Mouse (Mus musculus) urinary bladder, postnatal 25 days (tissue): ENCODE results near the gene Ccdc85c.

Experiments
- DNase-seq: peaks from one replicate; pipeline ENCODE4 v3.0.0; 2022; ENCODE audit warnings: low spot score

Gene Ccdc85c

DNA sequence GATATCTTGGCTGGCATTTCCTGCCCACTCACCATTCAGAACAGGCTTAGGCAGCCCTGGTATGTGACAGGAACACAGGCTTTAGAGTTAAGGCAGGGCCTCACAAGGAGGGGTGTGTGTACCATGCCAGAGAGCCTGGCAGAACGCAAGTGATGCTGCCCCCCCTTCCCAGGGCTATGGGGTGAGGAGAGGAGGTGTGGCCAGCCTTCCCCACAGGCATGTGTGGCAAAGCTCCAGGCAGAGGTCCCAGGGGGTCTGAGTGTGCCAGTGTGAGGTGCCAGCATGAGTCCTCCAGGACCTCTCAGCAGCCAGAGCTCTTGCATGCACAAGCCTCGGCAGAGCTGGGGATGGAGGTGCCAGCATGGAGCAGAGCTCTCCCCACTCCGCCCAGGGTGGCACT lies 19.4 kb upstream of the Ccdc85c start:
- DNase-seq, result peak; percentile 34

- peak; percentile 62 for DNase-seq
Measured at GRCm38 (mm10) chr12:108292957-108293356, 17.7 kb upstream of the Ccdc85c start.

DNA sequence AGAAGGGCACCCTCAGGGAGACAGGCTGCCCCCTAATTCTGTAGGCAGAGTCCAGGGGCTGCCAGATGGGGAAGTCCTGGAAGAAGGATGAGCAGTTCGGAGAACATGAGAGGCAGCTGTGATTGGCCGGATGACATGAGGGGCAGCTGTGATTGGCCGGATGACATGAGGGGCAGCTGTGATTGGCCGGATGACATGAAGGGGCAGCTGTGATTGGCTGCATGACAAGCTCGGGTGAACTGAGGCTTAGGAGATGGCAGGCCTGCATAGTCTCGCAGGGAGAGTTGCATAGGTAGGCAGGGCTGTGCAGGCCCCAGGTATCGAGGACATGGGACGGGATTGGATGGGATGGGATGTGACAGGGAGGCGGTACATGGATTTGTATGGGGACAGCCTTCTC lies 17.2 kb upstream of the Ccdc85c start:
- no peak for DNase-seq

DNA sequence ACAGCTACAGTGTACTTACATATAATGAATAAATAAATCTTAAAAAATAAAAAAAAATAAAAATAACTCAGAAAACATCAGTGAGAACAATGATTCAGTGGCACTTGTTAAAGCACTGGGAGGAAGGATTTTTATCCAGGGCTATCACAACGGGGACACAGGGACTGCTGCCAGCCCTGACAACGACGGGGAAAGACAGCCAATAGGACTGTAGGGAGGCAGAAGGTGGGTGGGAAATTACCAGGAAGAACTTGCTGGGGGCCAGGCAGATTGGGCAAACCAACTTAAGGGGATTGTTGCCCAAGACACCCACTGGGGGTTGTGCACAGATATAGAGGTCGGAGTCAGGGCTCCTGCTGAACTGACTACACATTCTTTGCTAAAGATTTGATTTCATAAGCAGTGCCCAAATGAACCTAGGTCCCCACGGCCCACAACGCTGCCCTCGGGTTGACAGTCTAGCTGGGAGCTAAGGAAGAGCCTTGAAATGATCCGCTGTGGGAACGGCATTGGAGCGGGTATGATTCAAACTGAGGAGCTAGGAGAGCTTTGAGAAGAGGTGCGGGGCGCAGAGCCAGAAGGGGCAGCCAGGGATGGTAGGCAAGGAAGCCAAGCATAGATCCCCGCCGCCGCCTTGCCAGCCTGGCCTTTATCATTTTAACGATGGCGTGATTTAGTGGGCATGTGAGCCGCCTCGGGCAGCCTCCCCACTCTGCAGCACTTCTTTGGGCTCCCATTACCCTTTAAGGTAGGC lies 13.1 kb upstream of the Ccdc85c start:
- no peak for DNase-seq

- no peak for DNase-seq
Measured at GRCm38 (mm10) chr12:108287011-108287410, 11.8 kb upstream of the Ccdc85c start.

- no peak for DNase-seq
Measured at GRCm38 (mm10) chr12:108286381-108286780, 11.2 kb upstream of the Ccdc85c start.

DNA sequence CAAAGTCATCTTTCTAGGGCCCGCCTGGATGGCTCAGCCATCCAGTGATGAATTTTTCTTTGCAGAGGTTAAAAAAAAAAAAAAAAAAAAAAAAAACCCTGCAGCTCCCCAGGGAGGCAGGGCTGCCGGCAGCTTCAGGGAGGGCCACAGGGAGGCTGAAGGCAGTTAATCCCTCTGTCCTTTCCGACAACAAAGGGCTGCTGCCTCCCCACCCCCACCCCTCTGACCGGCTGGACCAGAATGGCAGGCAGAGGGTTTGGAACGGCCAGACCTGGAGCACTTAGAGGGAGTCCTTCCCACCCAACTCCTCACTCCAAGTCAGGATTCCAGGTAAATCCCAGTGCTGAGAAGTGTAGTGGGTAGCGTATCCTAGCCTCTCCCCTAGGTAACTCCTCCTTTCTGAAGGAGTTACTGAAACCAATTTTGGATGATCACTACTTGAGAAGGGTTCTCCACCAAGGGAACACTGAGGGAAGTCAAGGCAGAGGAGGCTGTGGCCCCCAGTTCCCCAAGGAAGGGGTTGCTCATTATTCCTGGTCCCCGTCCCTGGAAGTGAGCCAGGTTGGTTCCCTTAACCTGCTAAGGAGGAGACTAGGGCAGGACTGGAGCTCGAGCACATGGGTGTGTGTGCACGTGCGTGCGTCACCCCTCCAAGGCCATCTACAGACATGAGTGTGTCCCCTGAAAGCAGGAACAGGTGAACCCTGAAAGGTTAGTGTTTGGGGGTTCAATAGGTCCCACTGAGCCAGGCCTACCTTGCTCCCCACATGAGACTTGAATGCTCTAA lies 10.2 kb upstream of the Ccdc85c start:
- no peak for DNase-seq

DNA sequence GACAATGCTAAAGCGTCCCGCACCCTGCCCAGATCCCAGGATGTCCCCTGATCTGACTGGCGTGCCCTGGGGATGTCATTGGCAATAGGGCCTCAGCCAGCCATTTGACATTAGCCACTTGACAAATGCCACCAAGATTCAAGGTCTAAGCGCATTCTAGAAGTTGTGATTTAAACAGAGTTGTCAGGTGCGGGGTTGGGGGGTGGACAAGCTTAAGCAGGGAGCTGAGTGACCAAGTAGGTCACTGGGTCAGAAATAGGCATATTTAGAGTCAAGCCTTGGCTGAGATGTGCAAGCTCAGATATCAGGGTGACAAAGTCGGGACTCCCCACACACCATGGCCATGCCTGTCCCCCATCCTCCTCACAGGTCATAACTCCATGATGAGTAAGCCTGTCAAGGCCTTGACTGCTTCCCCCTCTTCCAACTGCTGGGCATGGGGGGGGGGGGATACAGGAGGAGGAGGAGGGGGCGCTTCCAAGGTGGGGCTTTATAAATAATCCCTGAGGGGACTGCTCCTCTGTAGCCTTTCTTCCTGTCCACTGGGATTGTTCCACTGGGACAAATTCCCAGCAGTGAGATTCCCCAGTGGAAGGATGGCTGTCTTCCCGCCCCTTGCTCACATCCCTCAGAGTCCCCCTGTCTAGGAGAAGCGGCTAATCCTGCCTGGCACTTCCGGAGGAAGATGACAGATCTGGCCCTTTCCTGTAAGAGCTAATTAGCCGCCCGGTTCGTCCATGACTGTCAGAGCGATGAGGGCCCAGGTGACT lies 9.4 kb upstream of the Ccdc85c start:
- DNase-seq, result no peak

DNA sequence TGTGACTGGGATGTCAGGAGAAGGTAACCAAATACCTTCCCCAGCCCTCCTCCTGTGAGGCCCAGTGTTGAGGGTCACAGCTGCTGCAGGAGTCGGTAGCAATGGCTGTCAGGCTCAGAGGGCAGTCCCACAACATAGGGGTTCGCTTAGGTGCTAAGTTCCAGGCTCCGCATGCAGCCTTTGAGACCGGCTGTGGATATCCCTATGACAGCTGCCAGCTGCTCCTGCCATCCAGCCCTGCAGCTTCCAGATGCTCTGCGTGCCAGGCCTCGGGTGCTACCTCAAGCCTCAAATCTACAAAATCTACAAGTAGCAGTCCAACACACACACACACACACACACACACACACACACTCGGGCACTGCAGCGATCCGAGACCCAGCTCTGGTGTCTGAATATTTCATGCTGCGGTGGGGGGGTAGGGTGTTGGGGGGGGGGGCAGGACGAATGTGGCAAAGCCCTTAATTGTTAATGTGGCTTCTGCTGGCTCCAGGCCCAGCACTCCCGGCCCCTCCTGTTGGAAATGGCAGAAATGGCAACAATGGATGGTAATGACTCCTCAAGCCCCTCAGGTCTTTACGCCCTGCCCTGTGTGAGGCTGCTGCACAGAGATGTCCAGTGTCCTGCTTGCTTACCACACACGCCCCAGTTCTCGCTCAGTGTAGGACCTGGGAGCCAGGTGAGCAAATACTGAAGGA lies 3.1 kb upstream of the Ccdc85c start:
- no peak for DNase-seq

- no peak for DNase-seq
Measured at GRCm38 (mm10) chr12:108277341-108277841, 2.2 kb upstream of the Ccdc85c start.

DNA sequence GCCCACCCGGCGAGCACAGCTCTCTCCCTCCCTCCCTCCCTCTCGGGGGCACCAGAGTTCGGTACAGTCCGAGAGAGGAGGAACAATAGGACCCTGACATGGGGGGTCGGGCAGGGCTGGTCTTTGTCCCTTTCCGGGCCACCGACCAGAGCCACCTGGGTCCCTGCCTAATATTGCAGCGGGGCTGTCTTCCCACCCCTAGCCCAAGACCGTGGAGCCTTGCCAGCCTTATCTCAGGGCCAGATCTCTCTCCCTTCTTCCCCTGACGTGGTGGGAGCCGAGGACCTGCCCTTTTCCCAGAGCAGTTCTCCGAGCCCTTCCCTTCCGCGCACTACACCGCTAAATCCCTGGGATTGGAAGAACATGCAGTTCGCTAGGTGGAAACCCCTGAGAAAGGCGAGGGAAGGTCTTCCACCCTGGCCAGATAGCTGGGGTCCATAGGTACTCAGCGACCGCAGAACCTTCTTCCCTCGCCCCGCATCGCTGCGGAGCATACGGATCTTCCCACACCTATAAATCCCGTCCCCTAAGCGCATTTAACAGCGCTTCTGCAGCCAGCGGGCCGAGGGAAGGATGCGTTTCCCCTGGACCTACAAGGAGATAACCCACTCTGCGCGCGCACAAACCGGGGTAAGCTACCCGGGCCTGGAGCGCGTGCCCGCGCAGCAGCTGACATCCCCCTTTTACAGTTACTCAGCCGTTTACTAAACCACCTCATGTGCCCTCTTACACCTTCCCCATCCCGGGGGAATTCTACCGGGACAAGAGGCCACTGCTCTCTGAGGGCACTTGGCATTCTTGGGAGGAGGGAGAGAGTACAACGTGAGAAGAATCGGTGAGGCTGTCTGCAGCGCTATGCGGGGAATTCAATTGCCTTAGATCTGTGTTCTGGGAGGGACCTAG lies 946 bp upstream of the Ccdc85c start:
- DNase-seq, result no peak

GRCm38 (mm10) chr12:108275508-108275890 lies 274 bp upstream of the Ccdc85c start:
- peak; percentile 97 for DNase-seq

GRCm38 (mm10) chr12:108274313-108274595 lies 971 bp downstream of the Ccdc85c start:
- no peak for DNase-seq

GRCm38 (mm10) chr12:108273466-108274312 lies 1.5 kb downstream of the Ccdc85c start:
- no peak for DNase-seq

DNA sequence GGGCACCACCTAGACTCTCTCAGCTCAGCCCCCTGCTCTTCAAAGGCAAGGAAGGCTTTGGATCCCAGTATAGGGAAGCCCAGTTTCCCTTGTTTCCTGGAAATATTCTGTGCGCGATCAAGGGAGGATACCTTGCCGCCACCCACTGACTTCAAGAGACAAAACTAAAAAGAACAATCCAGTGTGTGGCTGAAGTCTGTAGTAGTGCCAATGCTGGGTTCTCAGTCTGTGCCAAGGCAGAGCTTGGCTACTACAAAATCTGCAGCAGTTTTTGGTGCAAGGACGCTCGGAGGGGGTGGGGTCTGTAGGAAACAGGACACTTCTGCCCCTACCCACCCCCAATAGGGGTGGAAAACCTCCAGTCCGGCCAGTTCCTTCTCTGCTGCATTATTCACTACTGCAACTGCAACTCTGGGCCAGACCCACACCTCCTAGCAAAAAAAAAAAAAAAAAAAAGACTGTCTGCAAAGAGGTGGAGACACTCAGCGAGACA lies 3.0 kb downstream of the Ccdc85c start:
- no peak for DNase-seq

DNA sequence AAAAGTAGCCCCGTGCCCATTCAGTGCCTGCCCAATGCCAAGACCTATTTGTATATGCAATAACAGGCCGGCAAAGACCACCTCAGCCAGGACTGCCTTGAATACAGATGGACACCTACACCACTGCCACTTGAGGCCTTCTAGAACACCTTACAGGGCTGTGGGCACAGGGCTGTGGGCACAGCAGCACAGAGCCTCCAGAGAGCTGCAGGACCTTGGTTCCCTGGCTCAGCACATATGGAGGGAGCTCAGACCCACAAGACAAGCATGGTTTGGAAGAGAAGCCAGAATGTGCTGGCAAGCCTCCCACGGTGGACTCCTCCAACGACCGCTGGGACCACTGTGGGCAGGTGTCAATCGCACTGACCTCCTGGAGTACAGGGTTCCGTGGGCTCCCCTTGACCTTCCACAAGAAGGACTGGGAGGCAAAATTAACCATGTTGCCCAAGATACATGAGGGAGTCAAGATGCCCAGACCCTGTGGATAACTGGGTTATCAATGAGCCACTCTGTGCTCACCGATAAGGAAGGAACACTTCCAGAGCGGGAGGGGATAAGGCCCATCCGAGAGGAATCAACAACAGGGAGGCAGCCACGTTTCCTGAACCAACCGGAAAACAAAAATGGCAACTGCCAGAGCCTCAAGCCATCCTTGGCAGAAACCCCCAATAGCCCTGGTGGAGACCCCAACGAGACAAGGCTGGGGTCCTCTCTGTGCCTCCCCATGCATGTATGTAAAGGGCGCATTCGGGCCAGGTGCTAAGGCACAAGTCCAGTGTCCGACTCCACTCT lies 3.7 kb downstream of the Ccdc85c start:
- no peak for DNase-seq

DNA sequence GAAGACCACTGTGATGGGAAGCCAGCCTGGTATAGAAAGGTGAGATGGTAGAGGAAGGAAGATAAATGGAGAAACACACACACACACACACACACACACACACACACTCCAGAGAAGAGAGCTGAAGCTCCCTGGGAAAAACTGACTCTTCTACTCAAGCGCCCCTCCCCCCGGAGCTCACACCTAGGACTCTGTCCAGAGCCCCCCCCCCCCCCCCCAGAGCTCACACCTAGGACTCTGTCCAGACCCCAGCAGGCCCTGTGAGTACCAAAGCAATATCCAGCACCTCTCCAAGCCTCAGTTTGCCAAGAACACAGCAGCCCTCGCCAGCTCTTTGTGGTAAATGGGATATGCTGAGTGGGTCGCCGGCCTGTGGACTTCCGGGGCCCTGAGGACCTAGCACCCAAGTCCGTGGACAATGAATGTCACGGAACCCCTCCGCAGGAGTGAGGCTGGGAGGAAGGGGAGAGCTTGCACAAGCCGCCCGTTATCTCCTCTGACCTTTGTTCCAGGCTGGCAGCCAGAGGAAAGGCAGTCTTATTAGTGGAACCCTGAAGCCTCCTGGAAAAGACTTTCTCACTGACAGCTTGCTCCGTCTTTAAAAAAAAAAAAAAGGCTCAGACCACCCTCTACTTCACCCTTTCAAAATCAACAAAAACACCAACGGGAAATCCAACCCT lies 4.8 kb downstream of the Ccdc85c start:
- no peak for DNase-seq

- DNase-seq, result no peak
Measured at GRCm38 (mm10) chr12:108269699-108270098, 5.5 kb downstream of the Ccdc85c start.

DNA sequence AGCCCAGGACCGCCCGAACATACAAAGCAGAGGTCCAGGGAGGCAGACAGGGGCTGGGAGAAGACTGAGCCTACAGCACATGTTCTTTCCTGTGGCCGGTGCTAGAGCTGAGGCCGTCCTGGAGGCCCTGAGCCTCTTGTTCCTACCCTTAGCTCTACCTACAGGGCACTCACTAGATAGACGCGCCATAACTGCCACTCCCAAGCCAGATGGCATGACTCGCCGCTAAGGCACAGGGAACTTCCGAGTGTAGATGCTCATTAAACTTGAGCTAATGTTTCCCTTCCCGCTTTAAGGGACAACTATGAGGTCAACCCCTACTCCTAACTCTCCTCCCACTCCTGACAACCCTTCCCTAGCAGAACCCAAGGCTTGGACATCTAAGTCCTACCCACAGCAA lies 6.3 kb downstream of the Ccdc85c start:
- no peak for DNase-seq
